Mouse (Mus musculus) heart, embryonic 16.5 days (tissue): ENCODE measurements around the gene Pde1a. TPM values are rescaled to one million over a fixed set of nuclear protein-coding genes. Genes with fewer than 3 reads are reported as not detected.

Source experiments
- ATAC-seq: fragments of 200-750 bp; cut with Nextera tagmentation; replicated peaks from 2 replicates; pipeline ENCODE4 v1.8.0; 2017; ENCODE audit warnings: moderate number of reproducible peaks; ENCODE audit not compliant: insufficient read depth, low FRiP score; ENCODE audit errors: extremely low read depth
- H3K27ac ChIP-seq: fragments of 300-500 bp; sonication (generic); 2 replicates; pipeline ENCODE4 v1.5.1; 2014; ENCODE audit warnings: mild to moderate bottlenecking, low read length, control low read depth, moderate library complexity
- H3K27me3 ChIP-seq: fragments of 300-500 bp; sonication (generic); 2 replicates; pipeline ENCODE4 v1.6.1; 2014; ENCODE audit warnings: low read length, mixed read lengths; ENCODE audit not compliant: control insufficient read depth, insufficient read depth
- H3K36me3 ChIP-seq: fragments of 300-500 bp; sonication (generic); 2 replicates; pipeline ENCODE4 v1.6.1; 2014; ENCODE audit not compliant: control insufficient read depth, insufficient read depth
- H3K4me1 ChIP-seq: fragments of 300-500 bp; sonication (generic); 2 replicates; pipeline ENCODE4 v1.6.1; 2014; ENCODE audit warnings: low read length, mixed read lengths; ENCODE audit not compliant: control insufficient read depth, insufficient read depth
- H3K4me2 ChIP-seq: fragments of 300-500 bp; sonication (generic); 2 replicates; pipeline ENCODE4 v1.6.1; 2014; ENCODE audit warnings: low read depth, mild to moderate bottlenecking, control low read depth, low read length
- H3K4me3 ChIP-seq: fragments of 300-500 bp; sonication (generic); 2 replicates; pipeline ENCODE4 v1.5.1; 2014; ENCODE audit warnings: mild to moderate bottlenecking, control low read depth, low read length
- H3K9ac ChIP-seq: fragments of 300-500 bp; sonication (generic); 2 replicates; pipeline ENCODE4 v1.6.1; 2014; ENCODE audit warnings: low read length, control low read depth
- H3K9me3 ChIP-seq: fragments of 300-500 bp; sonication (generic); replicated peaks from 2 replicates; pipeline ENCODE4 v1.6.1; 2016; ENCODE audit warnings: low read length; ENCODE audit not compliant: control insufficient read depth
- WGBS: fragments of 180-500 bp; shearing (Covaris S2); extraction: QIAGEN DNeasy Blood & Tissue Kit; methylation state at CpG from one replicate; pipeline ENCODE4 v1.1.7; 2014; 5-methylcytosine and 5-hydroxymethylcytosine counted together
- polyA plus RNA-seq: library from polyadenylated mRNA; unstranded; fragments of >200 nt; fragmentation: Nextera tagmentation; extraction: Ambion mirVana; gene quantifications from 2 replicates; pipeline ENCODE4 v1.2.1, GENCODE M21; 2015

The Pde1a gene
- polyA plus RNA-seq, 1 experiment from 2014 or later: 20.5 TPM

DNA sequence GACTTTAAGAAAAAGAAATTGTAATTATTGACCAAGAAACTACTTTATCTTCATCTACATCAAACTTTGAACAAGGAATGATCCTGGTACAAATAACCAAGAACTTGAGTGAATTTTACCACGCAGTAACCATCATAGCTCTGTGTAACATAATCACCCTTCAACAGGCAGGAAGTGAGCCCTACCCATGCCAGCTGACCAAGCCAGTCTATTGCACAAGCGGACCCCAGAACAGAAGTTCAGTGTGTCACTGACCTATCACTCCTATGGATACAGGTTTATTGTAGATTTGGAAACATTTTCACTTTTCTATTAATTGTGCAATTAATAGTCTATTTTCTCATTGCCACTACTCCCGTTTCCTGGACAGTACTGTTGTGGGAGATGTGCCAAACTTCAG lies 3.4 kb upstream of the Pde1a start:
- Histone ChIP-seq H3K4me1 (0 out of 2 replicates have a peak, but pooled peaks cover 3% of the 10 kb centered on the region), H3K4me2 (no peak overlapping the region), H3K27me3 (no peaks in the 10 kb centered on the region), H3K27ac (no peak overlapping the region), H3K9ac (no peak overlapping the region), H3K9me3 (no peaks in the 10 kb centered on the region), H3K36me3 (no peaks in the 10 kb centered on the region), H3K4me3 (no peak overlapping the region)
- no peak for ATAC-seq
- WGBS: 71% methylated on average over 3 of the region's 3 CpGs

DNA sequence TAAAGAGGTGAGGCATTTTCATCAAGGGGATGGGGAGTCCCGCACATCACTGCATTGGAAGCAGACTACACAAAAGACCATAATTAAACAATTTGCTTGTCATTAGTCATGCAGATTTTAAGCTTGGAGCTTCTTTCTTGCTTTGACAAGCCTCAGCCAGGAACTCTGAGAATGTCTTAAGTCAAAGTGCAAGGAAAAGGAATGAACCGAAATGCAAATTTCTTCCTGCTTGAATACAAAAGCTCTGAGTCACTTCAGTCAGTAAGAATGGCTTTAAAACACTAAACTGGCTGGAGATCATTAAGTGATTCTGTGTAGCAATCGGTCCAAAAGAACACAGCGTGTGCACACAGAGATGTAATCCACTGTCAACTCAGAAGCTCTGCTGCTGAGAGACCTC lies 2.6 kb downstream of the Pde1a start:
- Histone ChIP-seq H3K9ac (no peak overlapping the region), H3K4me1 (0 out of 2 replicates have a peak, but pooled peaks cover 3% of the 10 kb centered on the region), H3K27me3 (no peaks in the 10 kb centered on the region), H3K4me3 (no peak overlapping the region), H3K27ac (no peak overlapping the region), H3K36me3 (no peaks in the 10 kb centered on the region), H3K4me2 (no peak overlapping the region), H3K9me3 (no peaks in the 10 kb centered on the region)
- 62% methylated on average over 4 of the region's 4 CpGs for WGBS
- ATAC-seq: no peak

- ATAC-seq: no peak
- no peak overlapping the region for H3K27ac ChIP-seq
- H3K4me1 ChIP-seq: no peaks in the 10 kb centered on the region
- WGBS: 85% methylated on average over 2 of the region's 2 CpGs
- no peaks in the 10 kb centered on the region for H3K27me3 ChIP-seq
- H3K9ac ChIP-seq: no peak overlapping the region
- no peak overlapping the region for H3K4me3 ChIP-seq
- H3K36me3 ChIP-seq: no peaks in the 10 kb centered on the region
- H3K4me2 ChIP-seq: no peak overlapping the region
- H3K9me3 ChIP-seq: no peaks in the 10 kb centered on the region
These were observed 42.4 kb downstream of the Pde1a start for GRCm38 (mm10) chr2:80086891-80087290.

DNA sequence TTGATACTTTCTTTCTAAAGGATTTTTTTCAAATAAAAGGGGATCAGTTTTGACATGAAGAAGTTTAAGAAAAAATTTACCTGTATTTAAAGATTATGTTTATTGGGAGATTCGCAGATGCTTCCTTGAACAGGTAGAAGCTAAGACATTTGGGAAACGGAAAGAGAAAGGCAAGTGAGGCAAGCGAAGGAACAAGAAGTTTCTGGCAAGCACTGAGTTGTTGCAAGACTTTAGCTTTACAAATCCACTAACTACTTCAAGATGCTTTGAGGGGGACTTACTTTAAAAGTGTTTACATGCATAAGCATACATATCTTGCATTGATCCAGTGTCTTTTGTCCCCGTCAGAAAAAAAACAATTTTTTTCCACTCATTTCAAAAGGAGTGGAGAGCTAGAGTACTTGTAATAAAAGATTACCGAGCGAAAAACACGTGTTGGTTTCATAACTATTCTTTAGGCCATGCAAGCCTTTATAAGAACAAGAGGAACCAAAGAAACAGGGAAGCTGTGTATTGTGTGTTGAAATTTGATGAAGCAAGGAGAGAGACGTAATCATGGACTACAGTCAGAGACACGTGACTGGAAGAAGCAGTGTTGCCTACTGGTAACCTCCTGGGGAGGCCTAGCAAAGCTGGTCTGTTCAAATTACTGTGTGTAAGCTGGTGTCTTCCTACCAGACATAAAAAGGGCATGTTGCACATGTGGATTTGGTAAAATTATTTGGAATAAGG lies 49.0 kb downstream of the Pde1a start:
- Histone ChIP-seq H3K27ac (no peak overlapping the region), H3K9ac (no peak overlapping the region), H3K27me3 (no peaks in the 10 kb centered on the region), H3K9me3 (no peaks in the 10 kb centered on the region), H3K4me2 (no peak overlapping the region), H3K36me3 (no peaks in the 10 kb centered on the region), H3K4me3 (no peak overlapping the region), H3K4me1 (no peaks in the 10 kb centered on the region)
- no peak for ATAC-seq
- 81% methylated on average over 9 of the region's 9 CpGs for WGBS

DNA sequence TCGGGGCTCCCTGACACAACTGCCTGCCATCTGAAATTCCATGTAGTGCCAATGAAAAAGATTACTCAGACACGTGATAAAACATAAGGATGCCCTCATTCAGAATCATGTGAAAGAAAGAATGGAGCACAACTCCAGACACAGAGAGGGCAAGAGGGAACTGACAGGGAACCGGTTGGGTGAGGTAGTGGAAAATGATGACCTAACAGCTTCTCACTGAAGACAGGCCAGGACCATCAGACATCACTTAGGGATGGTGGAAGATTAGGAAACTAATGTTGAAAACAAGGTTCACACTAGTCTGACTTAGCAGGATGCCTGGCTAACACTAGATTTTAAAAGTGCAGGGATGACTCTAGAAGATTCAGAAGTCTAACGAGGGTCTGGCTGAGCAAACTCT lies 49.6 kb downstream of the Pde1a start:
- ATAC-seq: no peak
- no peak overlapping the region for H3K4me2 ChIP-seq

DNA sequence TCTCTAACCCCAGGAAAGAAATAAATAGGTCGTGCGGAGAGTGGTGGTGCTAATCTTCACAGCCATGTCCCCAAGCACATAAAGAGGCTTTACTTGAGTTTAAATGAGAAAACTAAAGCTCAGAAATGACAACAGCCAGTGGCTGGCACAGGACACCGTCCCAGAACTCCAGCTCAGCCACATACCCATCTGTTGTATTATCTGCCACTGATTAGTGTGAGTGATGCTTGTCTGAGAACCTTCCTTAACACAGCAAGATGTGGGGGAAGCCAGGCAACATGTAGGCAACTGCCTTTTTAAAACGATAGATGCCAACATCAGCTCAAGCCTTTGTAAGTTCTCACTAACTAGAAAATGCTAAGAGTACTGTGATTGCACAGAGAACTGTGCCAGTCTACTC lies 52.9 kb downstream of the Pde1a start:
- WGBS: 68% methylated on average over 4 of the region's 4 CpGs
- H3K9ac ChIP-seq: no peak overlapping the region
- no peaks in the 10 kb centered on the region for H3K36me3 ChIP-seq
- H3K9me3 ChIP-seq: no peaks in the 10 kb centered on the region
- no peaks in the 10 kb centered on the region for H3K4me1 ChIP-seq
- ATAC-seq: no peak
- H3K4me2 ChIP-seq: no peak overlapping the region
- H3K27me3 ChIP-seq: no peaks in the 10 kb centered on the region
- H3K4me3 ChIP-seq: no peak overlapping the region
- H3K27ac ChIP-seq: no peak overlapping the region

More for the DNA sequence above, 49.6 kb downstream of the Pde1a start:
- no peaks in the 10 kb centered on the region for H3K4me1 ChIP-seq
- H3K27me3 ChIP-seq: no peaks in the 10 kb centered on the region
- no peak overlapping the region for H3K9ac ChIP-seq
- WGBS: 71% methylated on average over 4 of the region's 4 CpGs
- no peak overlapping the region for H3K4me3 ChIP-seq
- H3K36me3 ChIP-seq: no peaks in the 10 kb centered on the region
- no peaks in the 10 kb centered on the region for H3K9me3 ChIP-seq
- no peak overlapping the region for H3K27ac ChIP-seq

GRCm38 (mm10) chr2:80074531-80074930 lies 54.7 kb downstream of the Pde1a start:
- Histone ChIP-seq H3K9me3 (no peaks in the 10 kb centered on the region), H3K4me3 (no peak overlapping the region), H3K4me1 (no peaks in the 10 kb centered on the region), H3K27me3 (no peaks in the 10 kb centered on the region), H3K27ac (no peak overlapping the region), H3K36me3 (no peaks in the 10 kb centered on the region), H3K4me2 (no peak overlapping the region), H3K9ac (no peak overlapping the region)
- WGBS: 81% methylated on average over 2 of the region's 2 CpGs
- ATAC-seq: no peak

DNA sequence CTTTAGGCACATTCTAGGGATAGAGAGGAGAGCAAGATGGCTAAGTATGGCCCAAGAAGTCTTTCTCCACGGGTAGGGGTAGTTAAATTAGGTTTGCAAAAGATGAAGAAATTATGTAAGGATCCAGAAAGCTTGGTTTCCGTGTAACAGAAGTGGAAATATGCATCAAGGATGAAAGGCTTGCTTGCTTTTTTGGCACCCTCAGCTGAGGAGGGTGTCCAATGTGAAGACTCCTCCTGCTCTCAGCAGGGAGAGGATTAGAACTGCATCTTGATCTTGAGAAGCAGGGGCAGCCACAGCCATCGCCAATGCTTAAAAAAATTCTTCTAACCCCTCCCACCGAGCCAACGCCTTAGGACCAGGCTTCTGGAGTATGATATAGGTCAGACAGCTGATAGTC lies 55.2 kb downstream of the Pde1a start:
- ATAC-seq: no peak
- WGBS: 57% methylated on average over 5 of the region's 5 CpGs
- no peak overlapping the region for H3K9ac ChIP-seq

GRCm38 (mm10) chr2:80073426-80073825 lies 55.8 kb downstream of the Pde1a start:
- H3K4me1 ChIP-seq: no peaks in the 10 kb centered on the region
- WGBS: 90% methylated on average over 2 of the region's 2 CpGs
- no peak overlapping the region for H3K27ac ChIP-seq
- H3K4me3 ChIP-seq: no peak overlapping the region
- H3K9ac ChIP-seq: no peak overlapping the region
- ATAC-seq: no peak
- no peaks in the 10 kb centered on the region for H3K9me3 ChIP-seq
- no peaks in the 10 kb centered on the region for H3K36me3 ChIP-seq
- H3K27me3 ChIP-seq: no peaks in the 10 kb centered on the region
- H3K4me2 ChIP-seq: no peak overlapping the region

More for the DNA sequence above, 55.2 kb downstream of the Pde1a start:
- H3K4me1 ChIP-seq: no peaks in the 10 kb centered on the region
- H3K27ac ChIP-seq: no peak overlapping the region
- H3K9me3 ChIP-seq: no peaks in the 10 kb centered on the region
- no peaks in the 10 kb centered on the region for H3K36me3 ChIP-seq
- H3K27me3 ChIP-seq: no peaks in the 10 kb centered on the region
- no peak overlapping the region for H3K4me2 ChIP-seq
- H3K4me3 ChIP-seq: no peak overlapping the region
